Mouse (Mus musculus): ENCODE measurements around the gene Tpst1.

DNA sequence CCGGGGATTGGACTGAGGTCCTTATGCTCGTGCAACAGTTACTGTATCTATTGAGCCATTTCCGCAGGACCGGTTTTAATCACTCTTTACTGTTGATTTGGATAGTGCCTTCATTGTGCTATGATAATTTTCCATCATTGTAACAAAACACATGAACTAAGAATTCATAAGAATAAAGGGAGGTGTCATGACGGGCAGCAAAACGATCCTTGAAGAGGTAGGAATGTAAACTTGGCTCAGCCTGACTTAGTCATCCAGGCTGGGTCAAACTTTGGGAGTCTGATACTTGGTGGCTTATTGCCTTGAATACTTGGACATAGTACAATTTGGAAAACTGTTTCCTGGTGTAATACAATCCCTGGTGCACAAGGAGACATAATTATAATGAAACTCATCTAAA is 112.2 kb downstream of the Tpst1 start:
- TF ChIP-seq GATA1 (IDR thresholded peaks at IDR 0.05; ENCODE audit: low read length) (no peak), TAL1 (IDR thresholded peaks at IDR 0.05; ENCODE audit: low read length) (no peak)

Measured in erythroblast, embryonic 14.5 days (primary cell).